Mouse (Mus musculus): ENCODE measurements around the gene Scrn2.

GRCm38 (mm10) chr11:96996773-96997379, 32.9 kb upstream of the Scrn2 start:
- TF ChIP-seq POLR2A (IDR thresholded peaks at IDR 0.05; ENCODE audit: borderline replicate concordance, control insufficient read depth, low read depth, low read length) (no peak), CTCF (IDR thresholded peaks at IDR 0.05; ENCODE audit: control insufficient read depth, insufficient read depth, low read length) (no peak)

Data from bone marrow, adult 2 months (tissue).